Mouse (Mus musculus): ENCODE measurements around the gene Pmepa1. TPM values are rescaled to one million over a fixed set of nuclear protein-coding genes. Genes with fewer than 3 reads are reported as not detected.

Pmepa1 gene
- polyA plus RNA-seq, 1 experiment from 2014 or later = 12.0 TPM

- Histone ChIP-seq H3K36me3 (ENCODE audit: control insufficient read depth, insufficient read depth, low read length) (no peaks in the 10 kb centered on the region), H3K4me2 (ENCODE audit: low read length) (peak overlapping the region; percentile 36), H3K27me3 (replicated peaks; ENCODE audit: control insufficient read depth, insufficient read depth, low read length) (no peaks in the 10 kb centered on the region), H3K27ac (ENCODE audit: low read depth) (peak overlapping the region; percentile 73), H3K4me1 (replicated peaks; ENCODE audit: control insufficient read depth, insufficient read depth, low read length) (peaks cover 92% of the 10 kb centered on the region), H3K4me3 (ENCODE audit: low read depth, low read length) (no peak overlapping the region), H3K9me3 (ENCODE audit: control insufficient read depth, low read length) (no peaks in the 10 kb centered on the region), H3K9ac (ENCODE audit: low read length) (no peak overlapping the region; the same call in 1 of the 2 replicates)
- DNase-seq (ENCODE audit: low spot score) = no peak
- WGBS = 14% methylated on average over 26 of the region's 26 CpGs
- ATAC-seq (replicated peaks; ENCODE audit: low FRiP score, low TSS enrichment, low read depth) = no peak
Observed at GRCm38 (mm10) chr2:173253761-173254662, 22.3 kb downstream of the Pmepa1 start.

- Histone ChIP-seq H3K27me3 (replicated peaks; ENCODE audit: control insufficient read depth, insufficient read depth, low read length) (no peaks in the 10 kb centered on the region), H3K4me1 (replicated peaks; ENCODE audit: control insufficient read depth, insufficient read depth, low read length) (peaks cover 92% of the 10 kb centered on the region), H3K9ac (ENCODE audit: low read length) (peak overlapping the region; percentile 1; the same call in 1 of the 2 replicates), H3K4me3 (ENCODE audit: low read depth, low read length) (no peak overlapping the region), H3K36me3 (ENCODE audit: control insufficient read depth, insufficient read depth, low read length) (no peaks in the 10 kb centered on the region), H3K4me2 (ENCODE audit: low read length) (no peak overlapping the region), H3K9me3 (ENCODE audit: control insufficient read depth, low read length) (no peaks in the 10 kb centered on the region), H3K27ac (ENCODE audit: low read depth) (no peak overlapping the region)
- ATAC-seq (replicated peaks; ENCODE audit: low FRiP score, low TSS enrichment, low read depth) (no peak), DNase-seq (ENCODE audit: low spot score) (no peak)
- 62% methylated on average over 9 of the region's 9 CpGs for WGBS
Observed at GRCm38 (mm10) chr2:173251675-173252074, 24.7 kb downstream of the Pmepa1 start.

- H3K4me2 ChIP-seq (ENCODE audit: low read length) = no peak overlapping the region
- H3K9me3 ChIP-seq (ENCODE audit: control insufficient read depth, low read length) = no peaks in the 10 kb centered on the region
Observed at GRCm38 (mm10) chr2:173251133-173251532, 25.2 kb downstream of the Pmepa1 start.

GRCm38 (mm10) chr2:173250411-173250810, 25.9 kb downstream of the Pmepa1 start:
- Histone ChIP-seq H3K27ac (ENCODE audit: low read depth) (peak overlapping the region; percentile 38; the same call in 1 of the 2 replicates), H3K9ac (ENCODE audit: low read length) (no peak overlapping the region), H3K4me2 (ENCODE audit: low read length) (no peak overlapping the region), H3K27me3 (replicated peaks; ENCODE audit: control insufficient read depth, insufficient read depth, low read length) (no peaks in the 10 kb centered on the region), H3K4me1 (replicated peaks; ENCODE audit: control insufficient read depth, insufficient read depth, low read length) (peaks cover 93% of the 10 kb centered on the region), H3K9me3 (ENCODE audit: control insufficient read depth, low read length) (no peaks in the 10 kb centered on the region), H3K36me3 (ENCODE audit: control insufficient read depth, insufficient read depth, low read length) (no peaks in the 10 kb centered on the region), H3K4me3 (ENCODE audit: low read depth, low read length) (no peak overlapping the region)
- no peak for ATAC-seq (replicated peaks; ENCODE audit: low FRiP score, low TSS enrichment, low read depth)
- no peak for DNase-seq (ENCODE audit: low spot score)
- 13% methylated on average over 2 of the region's 2 CpGs for WGBS

More at GRCm38 (mm10) chr2:173251133-173251532, 25.2 kb downstream of the Pmepa1 start:
- no peak for ATAC-seq (replicated peaks; ENCODE audit: low FRiP score, low TSS enrichment, low read depth)
- no peaks in the 10 kb centered on the region for H3K27me3 ChIP-seq (replicated peaks; ENCODE audit: control insufficient read depth, insufficient read depth, low read length)
- peaks cover 91% of the 10 kb centered on the region for H3K4me1 ChIP-seq (replicated peaks; ENCODE audit: control insufficient read depth, insufficient read depth, low read length)
- no peak for DNase-seq (ENCODE audit: low spot score)
- peak overlapping the region; percentile 38; the same call in 1 of the 2 replicates for H3K27ac ChIP-seq (ENCODE audit: low read depth)
- no peaks in the 10 kb centered on the region for H3K36me3 ChIP-seq (ENCODE audit: control insufficient read depth, insufficient read depth, low read length)
- H3K4me3 ChIP-seq (ENCODE audit: low read depth, low read length) = no peak overlapping the region
- WGBS = 56% methylated on average over 7 of the region's 7 CpGs
- H3K9ac ChIP-seq (ENCODE audit: low read length) = peak overlapping the region; percentile 1; the same call in 1 of the 2 replicates

GRCm38 (mm10) chr2:173249965-173250364, 26.4 kb downstream of the Pmepa1 start:
- Histone ChIP-seq H3K9ac (ENCODE audit: low read length) (no peak overlapping the region), H3K9me3 (ENCODE audit: control insufficient read depth, low read length) (no peaks in the 10 kb centered on the region), H3K27me3 (replicated peaks; ENCODE audit: control insufficient read depth, insufficient read depth, low read length) (no peaks in the 10 kb centered on the region), H3K27ac (ENCODE audit: low read depth) (no peak overlapping the region), H3K4me1 (replicated peaks; ENCODE audit: control insufficient read depth, insufficient read depth, low read length) (peaks cover 92% of the 10 kb centered on the region), H3K4me3 (ENCODE audit: low read depth, low read length) (no peak overlapping the region), H3K4me2 (ENCODE audit: low read length) (no peak overlapping the region), H3K36me3 (ENCODE audit: control insufficient read depth, insufficient read depth, low read length) (no peaks in the 10 kb centered on the region)
- no peak for DNase-seq (ENCODE audit: low spot score)
- no peak for ATAC-seq (replicated peaks; ENCODE audit: low FRiP score, low TSS enrichment, low read depth)
- 78% methylated on average over 8 of the region's 8 CpGs for WGBS

GRCm38 (mm10) chr2:173249386-173249785, 26.9 kb downstream of the Pmepa1 start:
- Histone ChIP-seq H3K4me1 (replicated peaks; ENCODE audit: control insufficient read depth, insufficient read depth, low read length) (peaks cover 86% of the 10 kb centered on the region), H3K4me2 (ENCODE audit: low read length) (no peak overlapping the region), H3K9ac (ENCODE audit: low read length) (no peak overlapping the region), H3K27ac (ENCODE audit: low read depth) (no peak overlapping the region), H3K27me3 (replicated peaks; ENCODE audit: control insufficient read depth, insufficient read depth, low read length) (no peaks in the 10 kb centered on the region), H3K4me3 (ENCODE audit: low read depth, low read length) (no peak overlapping the region), H3K36me3 (ENCODE audit: control insufficient read depth, insufficient read depth, low read length) (no peaks in the 10 kb centered on the region), H3K9me3 (ENCODE audit: control insufficient read depth, low read length) (no peaks in the 10 kb centered on the region)
- 46% methylated on average over 3 of the region's 3 CpGs for WGBS
- DNase-seq (ENCODE audit: low spot score) (no peak), ATAC-seq (replicated peaks; ENCODE audit: low FRiP score, low TSS enrichment, low read depth) (no peak)

GRCm38 (mm10) chr2:173248822-173249221, 27.5 kb downstream of the Pmepa1 start:
- no peak overlapping the region for H3K27ac ChIP-seq (ENCODE audit: low read depth)
- H3K9me3 ChIP-seq (ENCODE audit: control insufficient read depth, low read length) = no peaks in the 10 kb centered on the region
- peaks cover 83% of the 10 kb centered on the region for H3K4me1 ChIP-seq (replicated peaks; ENCODE audit: control insufficient read depth, insufficient read depth, low read length)
- no peak for DNase-seq (ENCODE audit: low spot score)
- ATAC-seq (replicated peaks; ENCODE audit: low FRiP score, low TSS enrichment, low read depth) = no peak
- no peaks in the 10 kb centered on the region for H3K27me3 ChIP-seq (replicated peaks; ENCODE audit: control insufficient read depth, insufficient read depth, low read length)
- WGBS = 76% methylated on average over 7 of the region's 7 CpGs
- H3K36me3 ChIP-seq (ENCODE audit: control insufficient read depth, insufficient read depth, low read length) = no peaks in the 10 kb centered on the region
- no peak overlapping the region for H3K4me3 ChIP-seq (ENCODE audit: low read depth, low read length)
- H3K4me2 ChIP-seq (ENCODE audit: low read length) = no peak overlapping the region
- no peak overlapping the region for H3K9ac ChIP-seq (ENCODE audit: low read length)

- 21% methylated on average over 2 of the region's 2 CpGs for WGBS
- H3K4me1 ChIP-seq (replicated peaks; ENCODE audit: control insufficient read depth, insufficient read depth, low read length) = peaks cover 82% of the 10 kb centered on the region
- peak overlapping the region; percentile 54 for H3K27ac ChIP-seq (ENCODE audit: low read depth)
- H3K27me3 ChIP-seq (replicated peaks; ENCODE audit: control insufficient read depth, insufficient read depth, low read length) = no peaks in the 10 kb centered on the region
- H3K4me3 ChIP-seq (ENCODE audit: low read depth, low read length) = no peak overlapping the region
- H3K9me3 ChIP-seq (ENCODE audit: control insufficient read depth, low read length) = no peaks in the 10 kb centered on the region
- H3K36me3 ChIP-seq (ENCODE audit: control insufficient read depth, insufficient read depth, low read length) = no peaks in the 10 kb centered on the region
- DNase-seq (ENCODE audit: low spot score) (no peak), ATAC-seq (replicated peaks; ENCODE audit: low FRiP score, low TSS enrichment, low read depth) (no peak)
- no peak overlapping the region for H3K9ac ChIP-seq (ENCODE audit: low read length)
- H3K4me2 ChIP-seq (ENCODE audit: low read length) = no peak overlapping the region
Observed at GRCm38 (mm10) chr2:173247911-173248310, 28.4 kb downstream of the Pmepa1 start.
